Mouse (Mus musculus): ENCODE data around the gene Adgrl2.

GRCm38 (mm10) chr3:149008634-149009023 is 18.3 kb upstream of the Adgrl2 start:
- TF ChIP-seq CTCF (IDR thresholded peaks at IDR 0.05; ENCODE audit: extremely low read depth, insufficient read length, insufficient replicate concordance, low read depth, low read length) (no peak), POLR2A (IDR thresholded peaks at IDR 0.05; ENCODE audit: low read depth, low read length) (no peak)
